Comparison of ENCODE assay signal across 7 mouse cellular contexts in the genomic region with DNA sequence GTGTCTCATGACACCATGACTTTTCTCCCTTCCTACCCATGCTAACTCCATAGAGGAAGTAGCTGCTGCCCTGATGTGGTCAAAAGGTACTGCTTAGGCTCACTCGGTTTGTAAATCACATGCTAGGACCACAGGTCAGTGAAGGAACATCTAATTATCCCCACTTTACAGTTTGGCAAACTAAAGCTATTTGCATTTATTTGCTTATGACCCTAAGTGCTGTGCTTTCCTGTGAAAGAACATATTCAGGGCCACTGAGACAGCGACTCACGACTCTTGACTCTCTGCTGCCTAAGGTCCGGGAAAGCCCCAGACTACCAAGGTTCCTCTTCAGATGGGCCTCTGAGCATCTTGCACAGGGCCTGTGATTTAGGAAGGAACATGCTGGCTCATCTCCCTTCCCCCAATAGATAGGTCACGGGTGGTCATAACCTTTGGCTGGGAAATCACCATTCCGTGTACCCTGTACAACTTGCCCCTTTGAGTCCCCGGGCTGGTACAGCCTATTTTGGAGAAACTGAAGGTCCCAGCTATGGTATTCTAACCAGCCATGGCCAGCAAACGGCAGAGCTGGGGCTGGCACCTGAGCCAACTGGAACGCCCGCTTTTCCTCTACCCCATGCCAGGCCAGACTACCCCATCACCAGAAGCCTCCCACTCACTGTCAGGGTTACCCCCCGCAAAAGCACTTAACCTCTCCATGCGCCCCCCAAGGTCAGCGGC. TPM values are rescaled to one million over a fixed set of nuclear protein-coding genes. Genes with fewer than 3 reads are reported as not detected.
DNase-seq lines count a peak whose midpoint lies in the region; ATAC-seq and TF ChIP-seq lines count a peak whose summit lies in the region.

No protein-coding gene starts in this region.

- no peak for TF ChIP-seq CTCF in embryonic fibroblast, embryonic 13.5 days (IDR thresholded peaks at IDR 0.05; ENCODE audit: borderline replicate concordance, insufficient read depth, low read length)
- no peak for TF ChIP-seq CTCF in intestine, postnatal 0 days (IDR thresholded peaks at IDR 0.05; ENCODE audit: low read depth)

- peak overlapping the region; percentile 70 for H3K27ac ChIP-seq in embryonic fibroblast, embryonic 13.5 days (ENCODE audit: insufficient read depth, low read length)
- peak overlapping the region; percentile 97 for H3K27ac ChIP-seq in intestine, postnatal 0 days (ENCODE audit: low read depth, low read length)
- H3K27ac ChIP-seq in stomach, embryonic 16.5 days (ENCODE audit: low read length) = peak overlapping the region; percentile 85

- no peaks in the 10 kb centered on the region for H3K36me3 ChIP-seq in intestine, postnatal 0 days (ENCODE audit: control insufficient read depth, insufficient read depth)
- no peaks in the 10 kb centered on the region for H3K36me3 ChIP-seq in stomach, embryonic 16.5 days (ENCODE audit: control insufficient read depth, insufficient read depth, low read length)

- H3K9ac ChIP-seq in intestine, postnatal 0 days (ENCODE audit: low read depth, low read length) = peak overlapping the region; percentile 87
- H3K9ac ChIP-seq in stomach, embryonic 16.5 days (ENCODE audit: low read length) = peak overlapping the region; percentile 95

- peak; percentile 26 for DNase-seq in thymus, postnatal 0 days (ENCODE audit: low spot score)
- no peak for DNase-seq in thymus, postnatal 10 days (ENCODE audit: low spot score in 2 of 2)
- no peak for DNase-seq in frontal cortex, postnatal 10 days (ENCODE audit: low spot score in 2 of 2)

- no peak for TF ChIP-seq POLR2A in embryonic fibroblast, embryonic 13.5 days (IDR thresholded peaks at IDR 0.05; ENCODE audit: low read depth, low read length)

- no peaks in the 10 kb centered on the region for H3K27me3 ChIP-seq in intestine, postnatal 0 days (replicated peaks; ENCODE audit: control insufficient read depth, insufficient read depth, low read length)
- H3K27me3 ChIP-seq in stomach, embryonic 16.5 days (ENCODE audit: control insufficient read depth, insufficient read depth, low read length) = no peaks in the 10 kb centered on the region

- 6% methylated on average over 13 of the region's 13 CpGs for WGBS in intestine, postnatal 0 days
- WGBS in stomach, embryonic 16.5 days = 11% methylated on average over 13 of the region's 13 CpGs

- H3K4me3 ChIP-seq in embryonic fibroblast, embryonic 13.5 days (ENCODE audit: insufficient read depth, low read length) = peak overlapping the region; percentile 74
- peak overlapping the region; percentile 63 for H3K4me3 ChIP-seq in intestine, postnatal 0 days (ENCODE audit: low read depth, low read length)
- H3K4me3 ChIP-seq in stomach, embryonic 16.5 days (replicated peaks; ENCODE audit: low read length) = peak overlapping the region; percentile 86

- H3K9me3 ChIP-seq in intestine, postnatal 0 days (ENCODE audit: control insufficient read depth) = no peaks in the 10 kb centered on the region
- no peaks in the 10 kb centered on the region for H3K9me3 ChIP-seq in stomach, embryonic 16.5 days (replicated peaks; ENCODE audit: control insufficient read depth, low read length)

- no peak for ATAC-seq in intestine, postnatal 0 days
- ATAC-seq in megakaryocyte progenitor cell, adult 5-6 weeks (replicated peaks; ENCODE audit: poor library complexity) = peak; percentile 27
- ATAC-seq in stomach, embryonic 16.5 days (ENCODE audit: insufficient read depth, low FRiP score) = no peak

- peaks cover 6% of the 10 kb centered on the region for H3K4me1 ChIP-seq in embryonic fibroblast, embryonic 13.5 days (ENCODE audit: control insufficient read depth, insufficient read depth, low read length)
- peaks cover 4% of the 10 kb centered on the region for H3K4me1 ChIP-seq in intestine, postnatal 0 days (replicated peaks; ENCODE audit: control insufficient read depth, insufficient read depth, low read length)
- H3K4me1 ChIP-seq in stomach, embryonic 16.5 days (ENCODE audit: control insufficient read depth, insufficient read depth, low read length) = peaks cover 27% of the 10 kb centered on the region

- H3K4me2 ChIP-seq in intestine, postnatal 0 days (replicated peaks; ENCODE audit: low read depth) = peak overlapping the region; percentile 96
- peak overlapping the region; percentile 94 for H3K4me2 ChIP-seq in stomach, embryonic 16.5 days (ENCODE audit: low read depth, low read length)

RNA-seq across cellular contexts. Expression of a gene that starts 3.8 kb away (rescaled TPM):
- polyA plus RNA-seq in thymus, postnatal 0 days (2015; fragmentation: Nextera tagmentation; extraction: Ambion mirVana) = 1.9 and 2.4 TPM in 2 replicates
- polyA plus RNA-seq in embryonic fibroblast, embryonic 13.5 days (2011; ENCODE audit: insufficient read length, low read depth, missing spikeins) = 16.2 and 18.0 TPM in 2 replicates
- polyA plus RNA-seq in intestine, postnatal 0 days (2015; fragmentation: Nextera tagmentation; extraction: Ambion mirVana) = 1.4 and 1.6 TPM in 2 replicates
- 3.3 and 4.5 TPM in 2 replicates for total RNA-seq in megakaryocyte progenitor cell, adult 5-6 weeks (2015)
- 5.8 and 7.2 TPM in 2 replicates for total RNA-seq in megakaryocyte progenitor cell, adult 5-6 weeks (2017)
- 1.9 and 2.5 TPM in 2 replicates for polyA plus RNA-seq in stomach, embryonic 16.5 days (2015; fragmentation: Nextera tagmentation; extraction: Ambion mirVana)

RNA-seq across cellular contexts. Expression of a gene that starts 26.2 kb away (rescaled TPM):
- 35.0 and 40.4 TPM in 2 replicates for polyA plus RNA-seq in thymus, postnatal 0 days (2015; fragmentation: Nextera tagmentation; extraction: Ambion mirVana)
- polyA plus RNA-seq in embryonic fibroblast, embryonic 13.5 days (2011; ENCODE audit: insufficient read length, low read depth, missing spikeins) = 39.9 and 42.5 TPM in 2 replicates
- polyA plus RNA-seq in intestine, postnatal 0 days (2015; fragmentation: Nextera tagmentation; extraction: Ambion mirVana) = 122 and 123 TPM in 2 replicates
- total RNA-seq in megakaryocyte progenitor cell, adult 5-6 weeks (2015) = 17.4 and 24.9 TPM in 2 replicates
- 3.5 and 5.4 TPM in 2 replicates for total RNA-seq in megakaryocyte progenitor cell, adult 5-6 weeks (2017)
- polyA plus RNA-seq in stomach, embryonic 16.5 days (2015; fragmentation: Nextera tagmentation; extraction: Ambion mirVana) = 34.2 and 35.1 TPM in 2 replicates

RNA-seq across cellular contexts. Expression of a gene that starts 29.9 kb away (rescaled TPM):
- 1.8 and 2.2 TPM in 2 replicates for polyA plus RNA-seq in thymus, postnatal 0 days (2015; fragmentation: Nextera tagmentation; extraction: Ambion mirVana)
- polyA plus RNA-seq in embryonic fibroblast, embryonic 13.5 days (2011; ENCODE audit: insufficient read length, low read depth, missing spikeins) = 1.4 and 2.1 TPM in 2 replicates
- 1.1 and 1.3 TPM in 2 replicates for polyA plus RNA-seq in intestine, postnatal 0 days (2015; fragmentation: Nextera tagmentation; extraction: Ambion mirVana)
- total RNA-seq in megakaryocyte progenitor cell, adult 5-6 weeks (2015) = 3.4 and 4.0 TPM in 2 replicates
- total RNA-seq in megakaryocyte progenitor cell, adult 5-6 weeks (2017) = 0.62 and 0.91 TPM in 2 replicates
- 0.41 and 0.77 TPM in 2 replicates for polyA plus RNA-seq in stomach, embryonic 16.5 days (2015; fragmentation: Nextera tagmentation; extraction: Ambion mirVana)

RNA-seq across cellular contexts. Expression of a gene that starts 40.9 kb away (rescaled TPM):
- 4.8 and 5.4 TPM in 2 replicates for polyA plus RNA-seq in thymus, postnatal 0 days (2015; fragmentation: Nextera tagmentation; extraction: Ambion mirVana)
- polyA plus RNA-seq in embryonic fibroblast, embryonic 13.5 days (2011; ENCODE audit: insufficient read length, low read depth, missing spikeins) = 42.3 and 54.0 TPM in 2 replicates
- polyA plus RNA-seq in intestine, postnatal 0 days (2015; fragmentation: Nextera tagmentation; extraction: Ambion mirVana) = 7.9 and 8.9 TPM in 2 replicates
- total RNA-seq in megakaryocyte progenitor cell, adult 5-6 weeks (2015) = 3.9 and 4.6 TPM in 2 replicates
- 1.2 and 1.5 TPM in 2 replicates for total RNA-seq in megakaryocyte progenitor cell, adult 5-6 weeks (2017)
- polyA plus RNA-seq in stomach, embryonic 16.5 days (2015; fragmentation: Nextera tagmentation; extraction: Ambion mirVana) = 8.9 and 9.4 TPM in 2 replicates

RNA-seq across cellular contexts. Expression of a gene that starts 43.8 kb away (rescaled TPM):
- 711 and 747 TPM in 2 replicates for polyA plus RNA-seq in thymus, postnatal 0 days (2015; fragmentation: Nextera tagmentation; extraction: Ambion mirVana)
- polyA plus RNA-seq in embryonic fibroblast, embryonic 13.5 days (2011; ENCODE audit: insufficient read length, low read depth, missing spikeins) = 229 and 259 TPM in 2 replicates
- 391 and 439 TPM in 2 replicates for polyA plus RNA-seq in intestine, postnatal 0 days (2015; fragmentation: Nextera tagmentation; extraction: Ambion mirVana)
- 114 and 126 TPM in 2 replicates for total RNA-seq in megakaryocyte progenitor cell, adult 5-6 weeks (2015)
- 158 and 185 TPM in 2 replicates for total RNA-seq in megakaryocyte progenitor cell, adult 5-6 weeks (2017)
- 363 and 373 TPM in 2 replicates for polyA plus RNA-seq in stomach, embryonic 16.5 days (2015; fragmentation: Nextera tagmentation; extraction: Ambion mirVana)
